Mouse (Mus musculus) forebrain, embryonic 16.5 days (tissue): Measurements from ENCODE around the gene Ciao2a. TPM values are rescaled to one million over a fixed set of nuclear protein-coding genes. Genes with fewer than 3 reads are reported as not detected.

Source experiments
- ATAC-seq: fragments of 200-750 bp; cut with Nextera tagmentation; 2 replicates; pipeline ENCODE4 v1.8.0; 2017; ENCODE audit warnings: mild to moderate bottlenecking, moderate library complexity
- H3K27ac ChIP-seq: fragments of 300-500 bp; sonication (generic); 2 replicates; pipeline ENCODE4 v1.5.1; 2014; ENCODE audit warnings: low read length, control low read depth
- H3K27me3 ChIP-seq: fragments of 300-500 bp; sonication (generic); replicated peaks from 2 replicates; pipeline ENCODE4 v1.6.1; 2014; ENCODE audit warnings: low read length; ENCODE audit not compliant: control insufficient read depth, insufficient read depth
- H3K36me3 ChIP-seq: fragments of 300-500 bp; sonication (generic); 2 replicates; pipeline ENCODE4 v1.6.1; 2014; ENCODE audit not compliant: control insufficient read depth, insufficient read depth
- H3K4me1 ChIP-seq: fragments of 300-500 bp; sonication (generic); replicated peaks from 2 replicates; pipeline ENCODE4 v1.6.1; 2014; ENCODE audit warnings: low read length; ENCODE audit not compliant: control insufficient read depth, insufficient read depth
- H3K4me2 ChIP-seq: fragments of 300-500 bp; sonication (generic); 2 replicates; pipeline ENCODE4 v1.6.1; 2014; ENCODE audit warnings: mild to moderate bottlenecking, low read length, control low read depth
- H3K4me3 ChIP-seq: fragments of 300-500 bp; sonication (generic); replicated peaks from 2 replicates; pipeline ENCODE4 v1.5.1; 2014; ENCODE audit warnings: mild to moderate bottlenecking, low read length, control low read depth
- H3K9ac ChIP-seq: fragments of 300-500 bp; sonication (generic); replicated peaks from 2 replicates; pipeline ENCODE4 v1.6.1; 2014; ENCODE audit warnings: low read depth, low read length, control low read depth
- H3K9me3 ChIP-seq: fragments of 300-500 bp; sonication (generic); 2 replicates; pipeline ENCODE4 v1.6.1; 2016; ENCODE audit warnings: low read length; ENCODE audit not compliant: control insufficient read depth
- WGBS: fragments of 180-500 bp; shearing (Covaris S2); extraction: QIAGEN DNeasy Blood & Tissue Kit; methylation state at CpG from one replicate; pipeline ENCODE4 v1.1.7; 2014; 5-methylcytosine and 5-hydroxymethylcytosine counted together
- polyA plus RNA-seq: library from polyadenylated mRNA; unstranded; fragments of >200 nt; fragmentation: Nextera tagmentation; extraction: Ambion mirVana; gene quantifications from 2 replicates; pipeline ENCODE4 v1.2.1, GENCODE M21; 2015

Ciao2a gene
- polyA plus RNA-seq, 1 experiment from 2014 or later: 81.1 TPM

- WGBS: 81% methylated on average over 3 of the region's 3 CpGs
- Histone ChIP-seq H3K4me3 (no peak overlapping the region), H3K4me2 (no peak overlapping the region), H3K9ac (no peak overlapping the region), H3K9me3 (no peaks in the 10 kb centered on the region), H3K36me3 (no peaks in the 10 kb centered on the region), H3K27ac (no peak overlapping the region), H3K27me3 (no peaks in the 10 kb centered on the region), H3K4me1 (0 out of 2 replicates have a peak, but pooled peaks cover 2% of the 10 kb centered on the region)
- no peak for ATAC-seq
Measured at GRCm38 (mm10) chr9:66182679-66182993, 56.2 kb downstream of the Ciao2a start.

DNA sequence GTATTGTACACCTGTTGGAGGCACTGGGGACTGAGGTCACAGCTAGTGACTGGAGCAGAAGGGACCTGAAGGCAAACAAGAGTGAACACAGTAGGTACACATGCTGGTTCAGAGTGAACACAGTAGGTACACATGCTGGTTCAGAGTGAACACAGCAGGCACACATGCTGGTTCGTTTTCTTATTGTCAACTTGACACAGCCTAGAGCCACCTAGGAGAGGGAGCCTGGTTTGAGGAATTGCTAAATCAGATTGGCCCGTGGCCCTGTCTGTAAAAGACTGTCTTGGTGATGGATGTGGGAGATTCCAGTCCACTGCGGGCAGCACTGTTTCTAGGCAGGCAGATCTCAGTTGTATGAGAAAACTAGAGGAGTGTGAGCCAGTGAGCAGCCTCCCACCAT is 56.6 kb downstream of the Ciao2a start:
- H3K36me3 ChIP-seq: no peaks in the 10 kb centered on the region
- WGBS: 77% methylated on average over 3 of the region's 3 CpGs
- H3K4me2 ChIP-seq: no peak overlapping the region
- no peak overlapping the region for H3K4me3 ChIP-seq
- no peak for ATAC-seq
- no peak overlapping the region for H3K27ac ChIP-seq
- no peaks in the 10 kb centered on the region for H3K9me3 ChIP-seq
- H3K4me1 ChIP-seq: 0 out of 2 replicates have a peak, but pooled peaks cover 2% of the 10 kb centered on the region
- no peaks in the 10 kb centered on the region for H3K27me3 ChIP-seq
- no peak overlapping the region for H3K9ac ChIP-seq

DNA sequence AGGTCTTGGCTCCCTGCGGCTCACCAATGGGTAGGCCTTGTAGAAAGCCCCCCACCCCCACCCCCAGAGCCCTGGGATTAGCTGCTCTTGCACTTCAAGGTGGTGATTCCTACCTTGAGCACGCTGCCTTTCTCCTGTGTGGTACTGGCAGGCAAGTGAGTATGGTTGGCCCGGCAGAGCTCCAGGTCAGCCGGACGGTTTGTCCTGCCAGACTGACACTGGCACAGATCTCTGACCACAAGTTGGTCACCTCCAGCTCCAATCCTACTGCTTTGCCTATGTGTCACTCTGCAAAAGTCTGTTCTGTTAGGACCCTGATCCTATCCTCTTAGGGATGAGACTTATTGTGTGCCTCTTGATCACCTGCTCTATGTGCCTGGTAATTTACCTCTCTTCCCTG is 58.2 kb downstream of the Ciao2a start:
- Histone ChIP-seq H3K27ac (no peak overlapping the region), H3K4me2 (no peak overlapping the region), H3K4me1 (0 out of 2 replicates have a peak, but pooled peaks cover 2% of the 10 kb centered on the region), H3K27me3 (no peaks in the 10 kb centered on the region), H3K9ac (no peak overlapping the region), H3K4me3 (no peak overlapping the region), H3K9me3 (no peaks in the 10 kb centered on the region), H3K36me3 (no peaks in the 10 kb centered on the region)
- ATAC-seq: no peak
- WGBS: 63% methylated on average over 5 of the region's 5 CpGs

DNA sequence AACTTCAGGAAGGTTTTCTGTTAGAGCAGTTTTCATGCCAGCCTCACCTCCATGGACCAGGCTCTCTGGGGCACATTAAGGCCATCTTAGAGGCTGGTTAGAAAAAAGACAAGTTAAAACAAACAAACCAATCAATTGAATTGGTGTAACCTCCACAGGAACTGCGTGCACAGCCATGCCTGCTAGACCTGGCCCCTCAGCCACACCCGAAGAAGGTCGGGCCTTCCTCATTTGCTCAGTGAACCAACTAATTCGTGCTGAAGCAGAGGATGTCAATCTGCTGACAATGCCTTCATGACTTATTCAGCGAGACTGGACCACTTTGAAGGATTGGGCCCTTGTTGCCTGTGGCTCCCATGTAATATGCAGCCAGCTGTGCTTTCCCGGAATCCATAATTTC is 60.0 kb downstream of the Ciao2a start:
- WGBS: 10% methylated on average over 6 of the region's 6 CpGs
- Histone ChIP-seq H3K4me2 (no peak overlapping the region), H3K9me3 (no peaks in the 10 kb centered on the region), H3K27me3 (no peaks in the 10 kb centered on the region), H3K27ac (no peak overlapping the region), H3K9ac (no peak overlapping the region), H3K4me3 (no peak overlapping the region), H3K4me1 (0 out of 2 replicates have a peak, but pooled peaks cover 2% of the 10 kb centered on the region), H3K36me3 (no peaks in the 10 kb centered on the region)
- ATAC-seq: no peak

Other genes starting within 250 kb of the Ciao2a start
- gene Pclaf, start 236.4 kb upstream of the Ciao2a start, polyA plus RNA-seq: 57.7 and 59.9 TPM in 2 replicates
- 27.0 and 27.5 TPM in 2 replicates for gene Trip4, start 217.8 kb upstream of the Ciao2a start, polyA plus RNA-seq
- gene Csnk1g1, start 217.7 kb upstream of the Ciao2a start, polyA plus RNA-seq: 26.2 and 27.8 TPM in 2 replicates
- 325 and 326 TPM in 2 replicates for gene Ppib, start 66.4 kb upstream of the Ciao2a start, polyA plus RNA-seq
- gene Snx22, start 56.9 kb upstream of the Ciao2a start, polyA plus RNA-seq: 4.5 and 8.1 TPM in 2 replicates
- gene Snx1, start within 50 bp of the Ciao2a start, polyA plus RNA-seq: 101 and 109 TPM in 2 replicates
- 1.0 and 1.8 TPM in 2 replicates for gene Dapk2, start 31.6 kb downstream of the Ciao2a start, polyA plus RNA-seq
- gene Herc1, start 223.8 kb downstream of the Ciao2a start, polyA plus RNA-seq: 54.6 and 59.9 TPM in 2 replicates